Mouse (Mus musculus) neural tube, embryonic 11.5 days (tissue): Measurements from ENCODE around the gene Klhdc3. TPM values are rescaled to one million over a fixed set of nuclear protein-coding genes. Genes with fewer than 3 reads are reported as not detected.
A peak's percentile ranks its signal among the peaks of the same experiment; 100 is the strongest.

Source experiments
- ATAC-seq: fragments of 200-750 bp; cut with Nextera tagmentation; 2 replicates; pipeline ENCODE4 v1.8.0; 2017; ENCODE audit warnings: moderate number of reproducible peaks, mild to moderate bottlenecking, moderate TSS enrichment, moderate library complexity; ENCODE audit not compliant: insufficient read depth, low FRiP score, low TSS enrichment
- DNase-seq: peaks from one replicate; pipeline ENCODE4 v3.0.0-alpha.2; 2015; ENCODE audit warnings: low spot score
- H3K27ac ChIP-seq: fragments of 300-500 bp; sonication (generic); 2 replicates; pipeline ENCODE4 v1.5.1; 2014; ENCODE audit warnings: low read depth, mild to moderate bottlenecking, low read length
- H3K27me3 ChIP-seq: fragments of 300-500 bp; sonication (generic); 2 replicates; pipeline ENCODE4 v1.6.1; 2014; ENCODE audit warnings: mild to moderate bottlenecking, low read length, mixed read lengths; ENCODE audit not compliant: control insufficient read depth, insufficient read depth
- H3K36me3 ChIP-seq: fragments of 300-500 bp; sonication (generic); 2 replicates; pipeline ENCODE4 v1.6.1; 2014; ENCODE audit warnings: mild to moderate bottlenecking, low read length, moderate library complexity, mixed read lengths; ENCODE audit not compliant: control insufficient read depth, insufficient read depth
- H3K4me1 ChIP-seq: fragments of 300-500 bp; sonication (generic); 2 replicates; pipeline ENCODE4 v1.6.1; 2014; ENCODE audit warnings: low read length, mixed read lengths; ENCODE audit not compliant: control insufficient read depth, insufficient read depth
- H3K4me2 ChIP-seq: fragments of 300-500 bp; sonication (generic); 2 replicates; pipeline ENCODE4 v1.6.1; 2014; ENCODE audit warnings: low read depth, mild to moderate bottlenecking, moderate library complexity
- H3K4me3 ChIP-seq: fragments of 300-500 bp; sonication (generic); 2 replicates; pipeline ENCODE4 v1.5.1; 2014; ENCODE audit warnings: low read depth, low read length
- H3K9ac ChIP-seq: fragments of 300-500 bp; sonication (generic); 2 replicates; pipeline ENCODE4 v1.6.1; 2014; ENCODE audit warnings: mild to moderate bottlenecking, low read length
- H3K9me3 ChIP-seq: fragments of 300-500 bp; sonication (generic); 2 replicates; pipeline ENCODE4 v1.6.1; 2016; ENCODE audit warnings: low read length; ENCODE audit not compliant: control insufficient read depth
- WGBS: fragments of 180-500 bp; shearing (Covaris S2); extraction: QIAGEN DNeasy Blood & Tissue Kit; methylation state at CpG from one replicate; pipeline ENCODE4 v1.1.7; 2014; 5-methylcytosine and 5-hydroxymethylcytosine counted together
- polyA plus RNA-seq: library from polyadenylated mRNA; unstranded; fragments of >200 nt; fragmentation: Nextera tagmentation; extraction: Ambion mirVana; gene quantifications from 2 replicates; pipeline ENCODE4 v1.2.1, GENCODE M21; 2014

Klhdc3 gene
- polyA plus RNA-seq, 1 experiment from 2014 or later, result 130 TPM

GRCm38 (mm10) chr17:46678416-46678815 is 2.3 kb downstream of the Klhdc3 start, which contains the start of gene Mea1:
TSS of gene Mea1 (plus strand) at chr17:46678793.
- Histone ChIP-seq H3K9ac (peak within 1 kb of the TSS; percentile 62), H3K36me3 (peaks cover 14% of the 10 kb centered on the region), H3K4me1 (peaks cover 10% of the 10 kb centered on the region), H3K9me3 (no peaks in the 10 kb centered on the region), H3K27ac (no peak within 1 kb of the TSS), H3K4me2 (peak within 1 kb of the TSS; percentile 69), H3K27me3 (no peaks in the 10 kb centered on the region), H3K4me3 (peak within 1 kb of the TSS; percentile 58)
- no peak for DNase-seq
- 89% methylated on average over 8 of the region's 9 CpGs for WGBS
- ATAC-seq, result no peak

GRCm38 (mm10) chr17:46674530-46675283 is 6.0 kb downstream of the Klhdc3 start:
- Histone ChIP-seq H3K27ac (0 out of 2 replicates have a peak overlapping the region, but pooled peaks have one; percentile 45), H3K27me3 (no peaks in the 10 kb centered on the region), H3K36me3 (peaks cover 16% of the 10 kb centered on the region), H3K9me3 (no peaks in the 10 kb centered on the region), H3K9ac (peak overlapping the region; percentile 55; the same call in 1 of the 2 replicates), H3K4me3 (peak overlapping the region; percentile 77), H3K4me1 (peaks cover 6% of the 10 kb centered on the region; the same call in 1 of the 2 replicates), H3K4me2 (peak overlapping the region; percentile 90)
- no peak for DNase-seq
- 14% methylated on average over 15 of the region's 15 CpGs for WGBS
- peak; percentile 41 for ATAC-seq

GRCm38 (mm10) chr17:46673850-46674529 is 6.7 kb downstream of the Klhdc3 start, which contains the start of gene Rrp36:
TSS of gene Rrp36 (minus strand) at chr17:46674352.
- 0 out of 2 replicates have a peak within 1 kb of the TSS, but pooled peaks have one; percentile 53 for H3K27ac ChIP-seq
- H3K27me3 ChIP-seq, result no peaks in the 10 kb centered on the region
- peak within 1 kb of the TSS; percentile 77 for H3K4me3 ChIP-seq
- peak; percentile 89 for DNase-seq
- ATAC-seq, result peak; percentile 88
- peak within 1 kb of the TSS; percentile 90 for H3K4me2 ChIP-seq
- H3K9me3 ChIP-seq, result no peaks in the 10 kb centered on the region
- peaks cover 6% of the 10 kb centered on the region; the same call in 1 of the 2 replicates for H3K4me1 ChIP-seq
- H3K9ac ChIP-seq, result peak within 1 kb of the TSS; percentile 55
- peaks cover 21% of the 10 kb centered on the region for H3K36me3 ChIP-seq
- WGBS, result under 1% methylated on average over 43 of the region's 43 CpGs

GRCm38 (mm10) chr17:46669911-46670310 is 10.8 kb downstream of the Klhdc3 start:
- Histone ChIP-seq H3K4me1 (peaks cover 6% of the 10 kb centered on the region; the same call in 1 of the 2 replicates), H3K4me3 (no peak overlapping the region), H3K9me3 (no peaks in the 10 kb centered on the region), H3K27me3 (no peaks in the 10 kb centered on the region), H3K9ac (no peak overlapping the region), H3K36me3 (peaks cover 10% of the 10 kb centered on the region), H3K4me2 (no peak overlapping the region), H3K27ac (no peak overlapping the region)
- DNase-seq, result no peak
- no peak for ATAC-seq
- 95% methylated on average over 10 of the region's 10 CpGs for WGBS

GRCm38 (mm10) chr17:46667712-46668111 is 13.0 kb downstream of the Klhdc3 start:
- ATAC-seq, result no peak
- H3K36me3 ChIP-seq, result peaks cover 15% of the 10 kb centered on the region
- no peak overlapping the region for H3K4me2 ChIP-seq
- WGBS, result 93% methylated on average over 16 of the region's 16 CpGs
- H3K4me3 ChIP-seq, result no peak overlapping the region
- H3K9me3 ChIP-seq, result no peaks in the 10 kb centered on the region
- DNase-seq, result no peak
- H3K27ac ChIP-seq, result no peak overlapping the region
- H3K27me3 ChIP-seq, result no peaks in the 10 kb centered on the region
- no peaks in the 10 kb centered on the region for H3K4me1 ChIP-seq
- no peak overlapping the region for H3K9ac ChIP-seq

- H3K27ac ChIP-seq, result no peak overlapping the region
- H3K4me3 ChIP-seq, result no peak overlapping the region
- H3K36me3 ChIP-seq, result peaks cover 28% of the 10 kb centered on the region
- 94% methylated on average over 5 of the region's 5 CpGs for WGBS
- ATAC-seq (no peak), DNase-seq (no peak)
- H3K9me3 ChIP-seq, result no peaks in the 10 kb centered on the region
- no peak overlapping the region for H3K9ac ChIP-seq
- no peaks in the 10 kb centered on the region for H3K4me1 ChIP-seq
- H3K4me2 ChIP-seq, result no peak overlapping the region
- H3K27me3 ChIP-seq, result no peaks in the 10 kb centered on the region
Measured at GRCm38 (mm10) chr17:46662730-46663129, 18.0 kb downstream of the Klhdc3 start.

- H3K4me2 ChIP-seq, result no peak overlapping the region
- H3K9ac ChIP-seq, result no peak overlapping the region
- no peaks in the 10 kb centered on the region for H3K27me3 ChIP-seq
- no peak for ATAC-seq
- DNase-seq, result no peak
- no peaks in the 10 kb centered on the region for H3K4me1 ChIP-seq
- H3K27ac ChIP-seq, result no peak overlapping the region
- H3K36me3 ChIP-seq, result peaks cover 28% of the 10 kb centered on the region
- 86% methylated on average over 12 of the region's 12 CpGs for WGBS
- no peaks in the 10 kb centered on the region for H3K9me3 ChIP-seq
- no peak overlapping the region for H3K4me3 ChIP-seq
Measured at GRCm38 (mm10) chr17:46661981-46662380, 18.7 kb downstream of the Klhdc3 start.

- Histone ChIP-seq H3K36me3 (peaks cover 28% of the 10 kb centered on the region), H3K4me3 (no peak overlapping the region), H3K9ac (no peak overlapping the region), H3K27me3 (no peaks in the 10 kb centered on the region), H3K4me2 (no peak overlapping the region), H3K27ac (no peak overlapping the region), H3K9me3 (no peaks in the 10 kb centered on the region), H3K4me1 (no peaks in the 10 kb centered on the region)
- 94% methylated on average over 9 of the region's 9 CpGs for WGBS
- ATAC-seq (no peak), DNase-seq (no peak)
Measured at GRCm38 (mm10) chr17:46661351-46661750, 19.4 kb downstream of the Klhdc3 start.
